Mouse (Mus musculus): ENCODE results near the gene Canx. TPM values are rescaled to one million over a fixed set of nuclear protein-coding genes. Genes with fewer than 3 reads are reported as not detected.

The Canx gene
- total and polyA plus RNA-seq, 2 experiments from 2014 or later, result 120 to 159 TPM

- DNase-seq (ENCODE audit: low spot score) (no peak), ATAC-seq (ENCODE audit: insufficient read depth, low read depth) (no peak)
- no peak overlapping the region for H3K4me2 ChIP-seq (ENCODE audit: low read depth, low read length)
- peaks cover 3% of the 10 kb centered on the region; the same call in 1 of the 2 replicates for H3K9me3 ChIP-seq (replicated peaks; ENCODE audit: control insufficient read depth, low read length)
- H3K27ac ChIP-seq (ENCODE audit: low read depth), result no peak overlapping the region
- H3K36me3 ChIP-seq (replicated peaks; ENCODE audit: control insufficient read depth, insufficient read depth, low read length), result no peaks in the 10 kb centered on the region
- H3K4me1 ChIP-seq (ENCODE audit: control insufficient read depth, insufficient read depth), result no peaks in the 10 kb centered on the region
- TF ChIP-seq EP300 (IDR thresholded peaks at IDR 0.05; ENCODE audit: low read depth), result no peak
- TF ChIP-seq CTCF (IDR thresholded peaks at IDR 0.05; ENCODE audit: low read depth), result no peak
- WGBS, result 80% methylated on average over 9 of the region's 9 CpGs
- H3K4me3 ChIP-seq (ENCODE audit: low read depth, low read length), result no peak overlapping the region
- no peak overlapping the region for H3K9ac ChIP-seq (replicated peaks; ENCODE audit: low read depth, low read length)
- no peaks in the 10 kb centered on the region for H3K27me3 ChIP-seq (ENCODE audit: control insufficient read depth, insufficient read depth, low read length)
Measured at GRCm38 (mm10) chr11:50346256-50347032, 21.0 kb upstream of the Canx start.

DNA sequence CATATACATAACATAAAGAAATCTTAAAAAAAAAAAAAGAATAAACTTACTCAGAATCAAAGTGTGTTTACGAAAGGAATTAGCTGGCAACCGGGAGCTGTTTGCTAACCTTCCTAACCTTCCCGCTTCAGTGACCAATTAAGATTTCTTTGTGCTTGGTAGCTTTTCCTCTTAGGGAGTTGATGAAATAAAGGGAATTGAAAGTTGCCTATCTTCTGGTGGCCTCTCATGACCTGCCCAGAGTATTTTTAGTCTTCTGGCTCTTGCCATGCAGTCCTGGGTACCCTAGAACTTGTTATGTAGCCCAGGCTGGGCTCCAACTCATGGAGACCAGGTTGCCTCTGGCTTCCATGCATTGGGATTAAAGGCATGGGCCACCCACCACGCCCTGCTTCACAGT lies 20.0 kb upstream of the Canx start:
- no peaks in the 10 kb centered on the region for H3K27me3 ChIP-seq (ENCODE audit: control insufficient read depth, insufficient read depth, low read length)
- ATAC-seq (ENCODE audit: insufficient read depth, low read depth) (no peak), DNase-seq (ENCODE audit: low spot score) (no peak)
- TF ChIP-seq EP300 (IDR thresholded peaks at IDR 0.05; ENCODE audit: low read depth), result no peak
- TF ChIP-seq CTCF (IDR thresholded peaks at IDR 0.05; ENCODE audit: low read depth), result no peak
- no peak overlapping the region for H3K9ac ChIP-seq (replicated peaks; ENCODE audit: low read depth, low read length)
- H3K4me3 ChIP-seq (ENCODE audit: low read depth, low read length), result no peak overlapping the region
- 80% methylated on average over 4 of the region's 4 CpGs for WGBS
- H3K27ac ChIP-seq (ENCODE audit: low read depth), result no peak overlapping the region
- H3K36me3 ChIP-seq (replicated peaks; ENCODE audit: control insufficient read depth, insufficient read depth, low read length), result no peaks in the 10 kb centered on the region
- no peak overlapping the region for H3K4me2 ChIP-seq (ENCODE audit: low read depth, low read length)
- peaks cover 4% of the 10 kb centered on the region; the same call in 1 of the 2 replicates for H3K9me3 ChIP-seq (replicated peaks; ENCODE audit: control insufficient read depth, low read length)
- H3K4me1 ChIP-seq (ENCODE audit: control insufficient read depth, insufficient read depth), result no peaks in the 10 kb centered on the region

GRCm38 (mm10) chr11:50336891-50337290 lies 11.4 kb upstream of the Canx start:
- Histone ChIP-seq H3K27ac (ENCODE audit: low read depth) (no peak overlapping the region), H3K9ac (replicated peaks; ENCODE audit: low read depth, low read length) (no peak overlapping the region), H3K4me1 (ENCODE audit: control insufficient read depth, insufficient read depth) (peaks cover 4% of the 10 kb centered on the region; the same call in 1 of the 2 replicates), H3K4me2 (ENCODE audit: low read depth, low read length) (no peak overlapping the region), H3K9me3 (replicated peaks; ENCODE audit: control insufficient read depth, low read length) (peaks cover 4% of the 10 kb centered on the region; the same call in 1 of the 2 replicates), H3K36me3 (replicated peaks; ENCODE audit: control insufficient read depth, insufficient read depth, low read length) (no peaks in the 10 kb centered on the region), H3K27me3 (ENCODE audit: control insufficient read depth, insufficient read depth, low read length) (no peaks in the 10 kb centered on the region), H3K4me3 (ENCODE audit: low read depth, low read length) (no peak overlapping the region)
- TF ChIP-seq CTCF (IDR thresholded peaks at IDR 0.05; ENCODE audit: low read depth), result no peak
- no peak for TF ChIP-seq EP300 (IDR thresholded peaks at IDR 0.05; ENCODE audit: low read depth)
- WGBS, result 48% methylated on average over 4 of the region's 4 CpGs
- DNase-seq (ENCODE audit: low spot score) (no peak), ATAC-seq (ENCODE audit: insufficient read depth, low read depth) (no peak)

DNA sequence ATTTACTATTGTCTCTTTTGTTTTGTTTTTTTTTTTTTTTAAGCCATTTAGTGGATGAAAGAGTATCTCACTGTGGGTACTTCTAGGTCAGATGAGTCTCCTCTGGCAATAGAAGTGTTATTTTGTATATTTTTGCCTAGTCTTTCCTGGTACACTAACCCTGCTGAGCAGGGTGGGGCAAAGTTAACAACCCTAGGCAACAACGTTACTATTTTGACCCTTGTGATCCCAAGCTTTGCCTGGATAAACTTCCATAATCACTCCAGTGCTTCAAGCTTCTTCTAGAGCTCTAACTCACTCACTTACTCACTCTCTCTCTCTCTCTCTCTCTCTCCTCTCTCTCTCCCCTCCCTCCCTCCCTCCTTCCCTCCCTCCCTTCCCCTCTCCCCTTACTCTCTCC lies 10.7 kb upstream of the Canx start:
- H3K4me3 ChIP-seq (ENCODE audit: low read depth, low read length), result no peak overlapping the region
- ATAC-seq (ENCODE audit: insufficient read depth, low read depth) (no peak), DNase-seq (ENCODE audit: low spot score) (no peak)
- H3K9ac ChIP-seq (replicated peaks; ENCODE audit: low read depth, low read length), result no peak overlapping the region
- TF ChIP-seq CTCF (IDR thresholded peaks at IDR 0.05; ENCODE audit: low read depth) (no peak), EP300 (IDR thresholded peaks at IDR 0.05; ENCODE audit: low read depth) (no peak)
- H3K36me3 ChIP-seq (replicated peaks; ENCODE audit: control insufficient read depth, insufficient read depth, low read length), result no peaks in the 10 kb centered on the region
- H3K4me1 ChIP-seq (ENCODE audit: control insufficient read depth, insufficient read depth), result peaks cover 4% of the 10 kb centered on the region; the same call in 1 of the 2 replicates
- no peaks in the 10 kb centered on the region for H3K9me3 ChIP-seq (replicated peaks; ENCODE audit: control insufficient read depth, low read length)
- H3K4me2 ChIP-seq (ENCODE audit: low read depth, low read length), result no peak overlapping the region
- WGBS, result 18% methylated on average over 1 of the region's 1 CpGs
- no peaks in the 10 kb centered on the region for H3K27me3 ChIP-seq (ENCODE audit: control insufficient read depth, insufficient read depth, low read length)
- no peak overlapping the region for H3K27ac ChIP-seq (ENCODE audit: low read depth)

- DNase-seq (ENCODE audit: low spot score), result no peak
- no peak for TF ChIP-seq CTCF (IDR thresholded peaks at IDR 0.05; ENCODE audit: low read depth)
- WGBS, result 68% methylated on average over 3 of the region's 3 CpGs
- H3K4me2 ChIP-seq (ENCODE audit: low read depth, low read length), result no peak overlapping the region
- H3K9me3 ChIP-seq (replicated peaks; ENCODE audit: control insufficient read depth, low read length), result no peaks in the 10 kb centered on the region
- no peaks in the 10 kb centered on the region for H3K36me3 ChIP-seq (replicated peaks; ENCODE audit: control insufficient read depth, insufficient read depth, low read length)
- H3K9ac ChIP-seq (replicated peaks; ENCODE audit: low read depth, low read length), result no peak overlapping the region
- H3K27ac ChIP-seq (ENCODE audit: low read depth), result no peak overlapping the region
- no peak overlapping the region for H3K4me3 ChIP-seq (ENCODE audit: low read depth, low read length)
- no peak for ATAC-seq (ENCODE audit: insufficient read depth, low read depth)
- no peaks in the 10 kb centered on the region for H3K27me3 ChIP-seq (ENCODE audit: control insufficient read depth, insufficient read depth, low read length)
- peaks cover 4% of the 10 kb centered on the region; the same call in 1 of the 2 replicates for H3K4me1 ChIP-seq (ENCODE audit: control insufficient read depth, insufficient read depth)
Measured at GRCm38 (mm10) chr11:50333181-50333580, 7.7 kb upstream of the Canx start.

DNA sequence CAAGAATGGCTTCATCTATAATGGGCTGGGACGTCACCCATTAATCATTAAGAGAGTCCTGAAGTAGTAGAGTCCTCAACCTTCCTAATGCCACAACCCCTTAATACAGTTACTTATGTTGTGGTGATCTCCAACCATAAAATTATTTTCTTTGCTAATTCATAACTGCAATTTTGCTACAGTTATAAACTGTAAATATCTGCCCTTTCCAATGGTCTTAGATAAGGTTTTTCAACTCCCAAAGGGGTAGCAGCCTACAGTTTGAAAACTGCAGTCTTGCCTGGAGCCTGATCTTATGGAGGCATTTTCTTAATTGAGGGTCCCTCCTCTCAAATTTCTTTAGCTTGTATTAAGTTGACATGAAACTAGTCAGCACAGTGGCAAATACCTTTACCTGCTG lies 3.9 kb upstream of the Canx start:
- Histone ChIP-seq H3K4me1 (ENCODE audit: control insufficient read depth, insufficient read depth) (peaks cover 13% of the 10 kb centered on the region), H3K4me3 (ENCODE audit: low read depth, low read length) (no peak overlapping the region), H3K36me3 (replicated peaks; ENCODE audit: control insufficient read depth, insufficient read depth, low read length) (no peaks in the 10 kb centered on the region), H3K9me3 (replicated peaks; ENCODE audit: control insufficient read depth, low read length) (no peaks in the 10 kb centered on the region), H3K9ac (replicated peaks; ENCODE audit: low read depth, low read length) (no peak overlapping the region), H3K4me2 (ENCODE audit: low read depth, low read length) (no peak overlapping the region), H3K27me3 (ENCODE audit: control insufficient read depth, insufficient read depth, low read length) (no peaks in the 10 kb centered on the region), H3K27ac (ENCODE audit: low read depth) (no peak overlapping the region)
- 85% methylated on average over 1 of the region's 1 CpGs for WGBS
- no peak for TF ChIP-seq CTCF (IDR thresholded peaks at IDR 0.05; ENCODE audit: low read depth)
- TF ChIP-seq EP300 (IDR thresholded peaks at IDR 0.05; ENCODE audit: low read depth), result no peak
- no peak for ATAC-seq (ENCODE audit: insufficient read depth, low read depth)
- no peak for DNase-seq (ENCODE audit: low spot score)
